Mouse (Mus musculus): ENCODE results near the gene Klk6. TPM values are rescaled to one million over a fixed set of nuclear protein-coding genes. Genes with fewer than 3 reads are reported as not detected.

Gene Klk6
- total RNA-seq (2014; fragmentation: Nextera tagmentation) (not detected in 2 replicates), total RNA-seq (2017) (not detected in 2 replicates)

DNA sequence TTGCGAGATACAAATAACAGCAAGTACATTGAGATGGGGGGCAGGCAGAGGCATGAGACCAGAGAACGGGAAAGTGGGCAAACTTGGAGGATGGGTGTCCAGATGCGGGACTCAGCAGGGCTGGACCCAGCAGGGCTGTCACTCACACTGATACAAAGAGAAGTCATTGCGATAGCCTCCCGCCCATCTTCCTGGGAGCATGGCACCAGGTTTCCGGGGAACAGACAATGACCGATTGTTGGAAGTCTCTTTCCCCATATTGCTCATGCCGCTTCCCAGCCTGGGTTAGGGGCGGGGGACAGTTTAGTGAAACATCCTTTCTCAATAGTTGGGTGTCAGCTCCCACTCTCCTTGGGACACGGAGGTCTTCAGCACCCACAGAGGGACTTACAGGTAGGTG, at the start of gene Klk6:
Klk6 (plus strand) TSS at position 301 of the 400 bp plus-strand sequence.
- no peak for ATAC-seq (replicated peaks; ENCODE audit: low FRiP score, low TSS enrichment, poor library complexity, severe bottlenecking)

GRCm38 (mm10) chr7:43774802-43775201, 49.5 kb upstream of the Klk6 start:
- no peak for ATAC-seq (replicated peaks; ENCODE audit: low FRiP score, low TSS enrichment, poor library complexity, severe bottlenecking)

DNA sequence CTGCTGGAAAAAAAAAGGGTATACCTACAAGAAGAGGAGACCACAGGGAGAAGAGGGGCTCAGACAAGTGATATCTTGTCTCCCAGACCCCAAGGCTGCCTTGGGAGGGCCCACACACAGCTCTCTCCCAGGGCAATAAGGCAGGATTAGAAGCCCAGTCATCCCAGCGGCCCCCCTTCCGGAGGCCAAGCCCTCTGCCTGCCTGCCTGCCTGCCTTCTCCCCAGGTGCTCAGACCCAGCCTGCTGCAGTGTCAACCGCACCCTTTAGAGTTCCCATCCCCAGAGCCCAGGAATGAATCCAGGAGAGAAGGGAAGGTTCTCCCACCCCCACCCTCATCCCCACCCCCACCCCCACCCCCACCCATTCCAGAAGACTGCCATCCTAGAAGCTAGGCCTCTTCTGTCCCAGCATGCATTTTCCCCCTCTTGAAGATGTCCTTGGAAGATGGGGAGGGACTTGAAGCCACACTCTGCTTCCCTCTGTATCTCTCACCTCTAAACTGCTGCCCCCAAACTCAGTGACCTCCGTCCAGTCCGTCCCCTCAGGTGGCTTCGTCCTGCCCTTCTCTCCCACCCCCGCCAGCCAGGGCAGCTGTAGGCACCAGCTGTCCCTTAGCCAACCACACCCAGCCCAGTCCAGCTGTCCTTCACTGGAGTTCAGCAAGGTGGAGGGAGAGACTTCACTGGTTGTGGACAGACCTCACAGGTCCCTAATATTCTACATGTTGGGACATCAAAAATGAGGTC, 48.8 kb upstream of the Klk6 start:
- no peak for ATAC-seq (replicated peaks; ENCODE audit: low FRiP score, low TSS enrichment, poor library complexity, severe bottlenecking)

DNA sequence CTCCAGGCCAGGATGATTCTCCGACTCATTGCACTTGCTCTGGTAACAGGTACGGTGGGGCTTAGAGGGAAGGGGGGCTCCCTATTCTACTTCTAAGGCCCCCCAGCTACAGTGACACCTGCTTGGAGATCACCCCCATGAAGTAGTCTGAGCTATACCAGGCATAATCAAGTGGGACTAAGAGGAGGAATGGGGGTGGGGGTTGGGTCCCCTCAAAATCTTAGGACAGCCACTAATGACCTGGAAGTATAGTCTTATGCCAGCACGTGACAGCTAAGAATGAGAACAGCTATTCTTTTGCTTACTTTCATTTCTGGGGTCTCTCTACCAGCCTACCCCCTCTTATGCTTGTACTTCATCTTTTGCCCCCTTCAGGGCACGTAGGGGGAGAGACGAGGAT, 47.8 kb upstream of the Klk6 start:
- ATAC-seq (replicated peaks; ENCODE audit: low FRiP score, low TSS enrichment, poor library complexity, severe bottlenecking), result no peak

GRCm38 (mm10) chr7:43777423-43777822, 46.9 kb upstream of the Klk6 start:
- ATAC-seq (replicated peaks; ENCODE audit: low FRiP score, low TSS enrichment, poor library complexity, severe bottlenecking), result no peak

GRCm38 (mm10) chr7:43778176-43778970, 45.9 kb upstream of the Klk6 start:
- ATAC-seq (replicated peaks; ENCODE audit: low FRiP score, low TSS enrichment, poor library complexity, severe bottlenecking), result no peak

DNA sequence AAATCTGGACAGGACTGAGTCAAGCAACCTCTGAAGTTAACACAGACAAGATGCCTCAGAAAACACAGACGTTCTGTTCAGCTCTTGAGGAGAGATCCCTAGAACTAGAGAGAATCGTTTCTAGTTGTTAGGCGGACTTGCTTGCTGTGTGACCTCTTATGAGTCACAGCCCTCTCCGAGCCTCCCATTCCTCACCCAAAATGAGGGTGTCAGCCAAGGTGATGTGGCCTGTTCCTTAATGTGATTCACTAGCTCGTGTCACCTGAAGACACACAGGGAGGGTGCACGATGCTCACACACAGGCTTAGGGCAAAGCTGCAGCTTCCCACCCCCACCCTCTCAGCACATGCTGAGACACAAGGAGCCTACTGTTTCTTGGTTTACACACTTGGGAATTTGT, 44.1 kb upstream of the Klk6 start:
- no peak for ATAC-seq (replicated peaks; ENCODE audit: low FRiP score, low TSS enrichment, poor library complexity, severe bottlenecking)

GRCm38 (mm10) chr7:43780746-43781145, 43.6 kb upstream of the Klk6 start, which contains the start of gene Klk10:
Gene Klk10, plus strand, starts transcription at chr7:43781035.
- ATAC-seq (replicated peaks; ENCODE audit: low FRiP score, low TSS enrichment, poor library complexity, severe bottlenecking), result no peak

GRCm38 (mm10) chr7:43781541-43781940, 42.8 kb upstream of the Klk6 start:
- no peak for ATAC-seq (replicated peaks; ENCODE audit: low FRiP score, low TSS enrichment, poor library complexity, severe bottlenecking)

DNA sequence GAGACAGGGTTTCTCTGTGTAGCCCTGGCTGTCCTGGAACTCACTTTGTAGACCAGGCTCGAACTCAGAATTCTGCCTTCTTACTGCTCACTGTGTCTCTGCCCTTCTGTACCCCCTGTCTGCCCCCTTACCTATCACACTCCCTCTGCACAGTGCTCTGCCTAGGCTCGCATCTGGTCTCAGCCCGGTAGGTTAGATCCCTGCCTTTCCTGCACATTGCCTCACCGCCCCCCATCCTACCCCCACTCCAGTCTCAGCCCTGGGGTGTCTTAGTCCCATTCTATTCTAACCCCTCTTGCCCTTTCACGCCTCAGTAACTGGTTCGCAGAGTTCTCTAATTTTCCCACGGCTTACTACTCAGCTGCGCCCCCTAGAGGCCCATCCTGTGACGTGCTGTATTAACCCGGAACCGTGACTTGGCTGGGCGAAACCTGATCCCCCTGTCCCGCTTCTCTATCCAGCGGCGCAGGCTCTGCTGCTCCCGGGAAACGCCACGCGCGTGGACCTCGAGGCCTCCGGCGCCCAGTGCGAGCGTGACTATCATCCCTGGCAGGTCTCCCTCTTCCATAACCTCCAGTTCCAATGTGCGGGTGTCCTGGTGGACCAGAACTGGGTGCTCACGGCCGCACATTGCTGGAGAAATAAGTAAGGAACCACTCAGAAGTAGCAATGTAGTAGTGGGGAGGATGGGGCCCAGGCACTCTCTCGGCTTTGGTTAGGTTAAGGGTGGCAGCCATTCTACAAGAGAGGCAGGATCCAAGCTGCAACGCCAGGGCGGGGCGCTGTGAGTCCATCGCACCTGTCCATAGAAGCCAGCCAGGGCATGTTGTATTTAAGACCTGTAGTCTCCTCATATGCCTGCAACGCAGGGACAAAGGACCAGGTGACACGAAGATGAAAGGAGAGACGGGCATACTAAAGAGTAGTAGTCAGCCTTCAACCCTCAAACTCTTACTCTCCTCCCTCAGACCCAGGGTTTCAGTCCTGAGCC, 41.7 kb upstream of the Klk6 start:
- peak; percentile 87 for ATAC-seq (replicated peaks; ENCODE audit: low FRiP score, low TSS enrichment, poor library complexity, severe bottlenecking)

DNA sequence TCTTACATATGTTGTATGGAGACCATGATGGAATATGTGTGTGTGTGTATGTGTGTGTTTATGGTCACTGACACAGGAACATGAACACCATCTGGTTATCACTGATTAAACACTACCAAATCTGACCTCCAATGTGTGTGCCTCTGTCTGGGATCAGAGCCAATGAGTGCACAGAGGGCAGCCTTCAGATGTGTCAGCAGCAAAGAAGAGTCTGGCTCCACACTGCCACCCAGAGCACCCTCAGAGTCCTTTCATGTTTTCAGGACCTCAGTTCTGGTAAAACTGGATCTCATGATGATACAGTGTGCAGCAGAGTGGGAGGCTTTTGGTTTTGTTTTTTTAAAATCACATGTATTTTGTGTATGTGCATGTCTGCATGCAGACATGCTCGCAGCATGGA, 39.0 kb upstream of the Klk6 start:
- no peak for ATAC-seq (replicated peaks; ENCODE audit: low FRiP score, low TSS enrichment, poor library complexity, severe bottlenecking)

DNA sequence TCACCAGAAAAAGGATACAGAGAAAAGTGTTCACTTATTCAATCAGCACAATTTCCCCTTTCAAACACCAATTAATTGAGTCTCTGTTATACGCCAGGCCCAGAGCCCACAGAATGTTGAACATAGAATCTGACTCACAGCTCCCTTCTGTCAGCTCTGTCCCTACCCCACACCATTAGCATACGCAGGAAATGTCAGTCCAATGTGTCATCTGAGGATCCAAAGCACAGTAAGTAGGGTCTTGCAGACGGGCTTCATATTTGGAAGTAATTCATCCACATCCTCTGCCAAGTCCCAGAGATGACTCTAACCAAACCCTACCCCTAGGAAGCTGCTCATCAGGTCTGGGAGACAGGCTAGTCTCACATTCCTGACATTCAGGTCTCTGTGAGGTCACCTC, 36.2 kb upstream of the Klk6 start:
- no peak for ATAC-seq (replicated peaks; ENCODE audit: low FRiP score, low TSS enrichment, poor library complexity, severe bottlenecking)

GRCm38 (mm10) chr7:43789295-43789694, 35.0 kb upstream of the Klk6 start:
- ATAC-seq (replicated peaks; ENCODE audit: low FRiP score, low TSS enrichment, poor library complexity, severe bottlenecking), result no peak

GRCm38 (mm10) chr7:43791591-43791990, 32.7 kb upstream of the Klk6 start, which contains the start of gene Klk9:
Gene Klk9, plus strand, starts transcription at chr7:43791891.
- ATAC-seq (replicated peaks; ENCODE audit: low FRiP score, low TSS enrichment, poor library complexity, severe bottlenecking), result no peak

- no peak for ATAC-seq (replicated peaks; ENCODE audit: low FRiP score, low TSS enrichment, poor library complexity, severe bottlenecking)
These were observed 27.9 kb upstream of the Klk6 start for GRCm38 (mm10) chr7:43796355-43796754.

GRCm38 (mm10) chr7:43797333-43797769, 26.9 kb upstream of the Klk6 start, which contains the start of gene Klk8:
Gene Klk8, plus strand, starts transcription at chr7:43797577.
- no peak for ATAC-seq (replicated peaks; ENCODE audit: low FRiP score, low TSS enrichment, poor library complexity, severe bottlenecking)

GRCm38 (mm10) chr7:43797844-43798462, 26.3 kb upstream of the Klk6 start:
- ATAC-seq (replicated peaks; ENCODE audit: low FRiP score, low TSS enrichment, poor library complexity, severe bottlenecking), result no peak

DNA sequence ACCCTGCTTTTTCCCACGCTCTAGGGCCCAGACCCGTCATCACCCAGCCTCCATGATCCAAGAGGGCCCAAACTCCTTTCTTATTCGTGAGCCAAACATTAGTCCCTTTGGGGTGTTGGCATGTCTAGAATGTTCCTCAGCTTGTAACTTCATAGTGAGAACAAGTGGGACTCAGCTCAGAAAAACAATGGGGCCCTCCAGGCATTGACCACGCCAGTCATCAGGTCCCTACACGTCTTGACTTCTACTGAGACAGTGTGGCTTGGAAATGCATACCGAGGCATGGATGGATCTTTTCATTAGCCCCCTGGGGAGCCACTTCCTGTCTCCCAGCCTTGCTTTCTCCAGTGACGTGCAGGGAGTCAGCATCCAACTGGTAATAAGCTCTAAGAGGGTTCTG, 24.4 kb upstream of the Klk6 start:
- ATAC-seq (replicated peaks; ENCODE audit: low FRiP score, low TSS enrichment, poor library complexity, severe bottlenecking), result no peak

GRCm38 (mm10) chr7:43810994-43811393, 13.3 kb upstream of the Klk6 start, which contains the start of gene Klk7:
Gene Klk7, plus strand, starts transcription at chr7:43811294.
- no peak for ATAC-seq (replicated peaks; ENCODE audit: low FRiP score, low TSS enrichment, poor library complexity, severe bottlenecking)
